Mouse (Mus musculus): Measurements from ENCODE around the gene Prkar1b. TPM values are rescaled to one million over a fixed set of nuclear protein-coding genes. Genes with fewer than 3 reads are reported as not detected.

Prkar1b gene
- polyA plus RNA-seq, 1 experiment from 2014 or later: 0.62 TPM

GRCm38 (mm10) chr5:139167548-139167947 is 17.7 kb upstream of the Prkar1b start:
- no peaks in the 10 kb centered on the region for H3K27me3 ChIP-seq (ENCODE audit: insufficient read depth, low read length)
- H3K4me2 ChIP-seq (ENCODE audit: low read depth, low read length): no peak overlapping the region
- H3K4me3 ChIP-seq (ENCODE audit: low read depth, low read length): no peak overlapping the region
- H3K27ac ChIP-seq (ENCODE audit: low read depth): 0 out of 2 replicates have a peak overlapping the region, but pooled peaks have one; percentile 57
- WGBS (ENCODE audit: insufficient replicate concordance): 48% methylated on average over 1 of the region's 1 CpGs
- DNase-seq (no peak), ATAC-seq (no peak; the same call in 1 of the 2 replicates)
- peaks cover 21% of the 10 kb centered on the region for H3K36me3 ChIP-seq (replicated peaks; ENCODE audit: insufficient read depth, low read length)
- no peaks in the 10 kb centered on the region for H3K9me3 ChIP-seq (ENCODE audit: low read length)
- no peaks in the 10 kb centered on the region for H3K4me1 ChIP-seq (ENCODE audit: insufficient read depth)
- H3K9ac ChIP-seq (replicated peaks): no peak overlapping the region
- no peak for TF ChIP-seq EP300 (IDR thresholded peaks at IDR 0.05; ENCODE audit: low read depth)
- no peak for TF ChIP-seq CTCF (IDR thresholded peaks at IDR 0.05; ENCODE audit: low read depth)

- Histone ChIP-seq H3K27ac (ENCODE audit: low read depth) (peak overlapping the region; percentile 57; the same call in 1 of the 2 replicates), H3K27me3 (ENCODE audit: insufficient read depth, low read length) (no peaks in the 10 kb centered on the region), H3K36me3 (replicated peaks; ENCODE audit: insufficient read depth, low read length) (peaks cover 21% of the 10 kb centered on the region; the same call in 1 of the 2 replicates), H3K9me3 (ENCODE audit: low read length) (no peaks in the 10 kb centered on the region), H3K4me1 (ENCODE audit: insufficient read depth) (no peaks in the 10 kb centered on the region), H3K4me2 (ENCODE audit: low read depth, low read length) (no peak overlapping the region), H3K4me3 (ENCODE audit: low read depth, low read length) (no peak overlapping the region), H3K9ac (replicated peaks) (no peak overlapping the region)
- WGBS (ENCODE audit: insufficient replicate concordance): 42% methylated on average over 6 of the region's 6 CpGs
- ATAC-seq (peak; percentile 63), DNase-seq (no peak)
- TF ChIP-seq CTCF (IDR thresholded peaks at IDR 0.05; ENCODE audit: low read depth): no peak
- TF ChIP-seq EP300 (IDR thresholded peaks at IDR 0.05; ENCODE audit: low read depth): no peak
Measured at GRCm38 (mm10) chr5:139166781-139167361, 17.1 kb upstream of the Prkar1b start.

DNA sequence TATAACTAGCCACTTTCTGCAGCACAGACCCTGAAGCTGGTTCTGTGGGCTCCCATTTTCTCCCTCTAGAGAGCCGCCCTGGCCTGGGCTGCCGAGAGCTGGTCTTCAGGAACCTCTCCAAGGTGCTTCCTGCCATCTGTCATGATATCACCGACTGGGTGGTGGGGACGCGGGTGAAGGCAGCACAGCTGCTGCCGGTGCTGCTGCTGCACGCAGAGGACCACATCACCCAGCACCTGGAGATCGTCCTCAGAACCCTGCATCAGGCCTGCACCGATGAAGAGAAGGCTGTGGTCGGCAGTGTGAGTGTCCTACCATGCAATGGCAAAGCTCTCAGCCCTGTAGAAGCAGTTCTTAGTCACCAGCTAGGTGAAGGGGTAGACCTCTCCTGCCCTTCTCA is 11.8 kb upstream of the Prkar1b start:
- DNase-seq (peak; percentile 33), ATAC-seq (peak; percentile 43; the same call in 1 of the 2 replicates)
- H3K36me3 ChIP-seq (replicated peaks; ENCODE audit: insufficient read depth, low read length): peaks cover 12% of the 10 kb centered on the region; the same call in 1 of the 2 replicates
- 0 out of 2 replicates have a peak overlapping the region, but pooled peaks have one; percentile 30 for H3K27ac ChIP-seq (ENCODE audit: low read depth)
- no peaks in the 10 kb centered on the region for H3K27me3 ChIP-seq (ENCODE audit: insufficient read depth, low read length)
- no peak overlapping the region for H3K4me2 ChIP-seq (ENCODE audit: low read depth, low read length)
- H3K4me3 ChIP-seq (ENCODE audit: low read depth, low read length): no peak overlapping the region
- 42% methylated on average over 10 of the region's 10 CpGs for WGBS (ENCODE audit: insufficient replicate concordance)
- no peak for TF ChIP-seq EP300 (IDR thresholded peaks at IDR 0.05; ENCODE audit: low read depth)
- H3K9ac ChIP-seq (replicated peaks): no peak overlapping the region
- 0 out of 2 replicates have a peak, but pooled peaks cover 2% of the 10 kb centered on the region for H3K4me1 ChIP-seq (ENCODE audit: insufficient read depth)
- no peaks in the 10 kb centered on the region for H3K9me3 ChIP-seq (ENCODE audit: low read length)

DNA sequence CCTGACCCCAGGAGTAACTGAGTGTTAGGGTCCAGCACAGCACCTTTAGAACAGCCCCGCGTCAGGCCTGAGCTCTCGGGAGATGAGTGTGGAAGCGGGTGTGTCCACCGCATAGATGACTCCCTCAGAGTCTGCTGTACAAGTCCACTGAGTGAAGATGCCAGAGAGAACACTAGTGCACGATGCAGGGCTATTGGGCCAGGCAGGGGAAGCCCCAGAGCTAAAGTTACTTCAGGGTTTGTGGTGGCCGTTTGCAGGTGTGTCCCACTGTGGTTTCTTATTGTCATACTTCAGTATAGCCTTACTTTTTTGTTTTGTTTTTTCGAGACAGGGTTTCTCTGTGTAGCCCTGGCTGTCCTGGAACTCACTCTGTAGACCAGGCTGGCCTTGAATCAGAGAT is 11.1 kb upstream of the Prkar1b start:
- 0 out of 2 replicates have a peak overlapping the region, but pooled peaks have one; percentile 13 for H3K27ac ChIP-seq (ENCODE audit: low read depth)
- ATAC-seq: peak; percentile 36; the same call in 1 of the 2 replicates

DNA sequence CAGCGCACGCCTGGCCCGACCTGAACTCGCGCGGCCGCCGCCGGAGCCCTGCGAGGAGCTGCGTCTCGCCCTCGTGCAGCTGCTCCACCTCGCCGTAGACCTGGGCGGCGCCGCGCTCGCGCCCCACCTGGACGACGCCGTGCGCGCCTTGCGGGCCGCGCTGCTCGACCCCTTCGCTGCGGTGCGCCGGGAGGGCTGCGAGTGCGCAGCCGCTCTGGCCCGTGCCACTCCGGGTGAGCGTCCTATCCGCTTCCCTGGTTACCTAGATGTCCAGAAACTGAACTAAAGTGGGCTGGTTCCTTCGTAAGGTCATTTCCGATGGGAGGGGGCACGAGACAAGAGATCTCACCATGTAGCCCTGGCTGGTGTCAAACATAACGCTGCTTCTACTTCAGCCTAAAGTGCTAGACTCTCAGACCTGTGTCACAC is 816 bp upstream of the Prkar1b start:
- Histone ChIP-seq H3K4me1 (ENCODE audit: insufficient read depth) (peaks cover 4% of the 10 kb centered on the region; the same call in 1 of the 2 replicates), H3K27me3 (ENCODE audit: insufficient read depth, low read length) (no peaks in the 10 kb centered on the region), H3K4me2 (ENCODE audit: low read depth, low read length) (peak overlapping the region; percentile 95), H3K4me3 (ENCODE audit: low read depth, low read length) (peak overlapping the region; percentile 87), H3K27ac (ENCODE audit: low read depth) (no peak overlapping the region), H3K36me3 (replicated peaks; ENCODE audit: insufficient read depth, low read length) (peaks cover 15% of the 10 kb centered on the region), H3K9ac (replicated peaks) (peak overlapping the region; percentile 73), H3K9me3 (ENCODE audit: low read length) (no peaks in the 10 kb centered on the region)
- ATAC-seq (peak; percentile 38), DNase-seq (peak; percentile 57)
- no peak for TF ChIP-seq CTCF (IDR thresholded peaks at IDR 0.05; ENCODE audit: low read depth)
- TF ChIP-seq EP300 (IDR thresholded peaks at IDR 0.05; ENCODE audit: low read depth): no peak
- WGBS (ENCODE audit: insufficient replicate concordance): 1% methylated on average over 22 of the region's 45 CpGs

More for the DNA sequence above, 11.1 kb upstream of the Prkar1b start:
- H3K9ac ChIP-seq (replicated peaks): no peak overlapping the region
- 65% methylated on average over 8 of the region's 8 CpGs for WGBS (ENCODE audit: insufficient replicate concordance)
- DNase-seq: no peak
- 0 out of 2 replicates have a peak, but pooled peaks cover 2% of the 10 kb centered on the region for H3K4me1 ChIP-seq (ENCODE audit: insufficient read depth)
- no peak overlapping the region for H3K4me2 ChIP-seq (ENCODE audit: low read depth, low read length)
- peaks cover 20% of the 10 kb centered on the region; the same call in 1 of the 2 replicates for H3K36me3 ChIP-seq (replicated peaks; ENCODE audit: insufficient read depth, low read length)
- no peaks in the 10 kb centered on the region for H3K9me3 ChIP-seq (ENCODE audit: low read length)
- no peak for TF ChIP-seq EP300 (IDR thresholded peaks at IDR 0.05; ENCODE audit: low read depth)
- TF ChIP-seq CTCF (IDR thresholded peaks at IDR 0.05; ENCODE audit: low read depth): no peak
- no peak overlapping the region for H3K4me3 ChIP-seq (ENCODE audit: low read depth, low read length)
- H3K27me3 ChIP-seq (ENCODE audit: insufficient read depth, low read length): no peaks in the 10 kb centered on the region

GRCm38 (mm10) chr5:139149006-139149672 is 662 bp downstream of the Prkar1b start:
- H3K9me3 ChIP-seq (ENCODE audit: low read length): no peaks in the 10 kb centered on the region
- peak overlapping the region; percentile 87 for H3K4me3 ChIP-seq (ENCODE audit: low read depth, low read length)
- peak overlapping the region; percentile 0; the same call in 1 of the 2 replicates for H3K9ac ChIP-seq (replicated peaks)
- peaks cover 12% of the 10 kb centered on the region for H3K36me3 ChIP-seq (replicated peaks; ENCODE audit: insufficient read depth, low read length)
- ATAC-seq: peak; percentile 2; the same call in 1 of the 2 replicates
- peak overlapping the region; percentile 55 for H3K27ac ChIP-seq (ENCODE audit: low read depth)
- no peaks in the 10 kb centered on the region for H3K27me3 ChIP-seq (ENCODE audit: insufficient read depth, low read length)
- H3K4me2 ChIP-seq (ENCODE audit: low read depth, low read length): peak overlapping the region; percentile 95
- 22% methylated on average over 11 of the region's 11 CpGs for WGBS (ENCODE audit: insufficient replicate concordance)
- peaks cover 4% of the 10 kb centered on the region; the same call in 1 of the 2 replicates for H3K4me1 ChIP-seq (ENCODE audit: insufficient read depth)
- DNase-seq: no peak
- TF ChIP-seq EP300 (IDR thresholded peaks at IDR 0.05; ENCODE audit: low read depth) (no peak), CTCF (IDR thresholded peaks at IDR 0.05; ENCODE audit: low read depth) (no peak)

Measured in liver, postnatal 0 days (tissue).